Mouse (Mus musculus): ENCODE results near the gene Trp63. TPM values are rescaled to one million over a fixed set of nuclear protein-coding genes. Genes with fewer than 3 reads are reported as not detected.

The Trp63 gene
- polyA plus RNA-seq, 1 experiment from 2014 or later = 46.3 TPM

GRCm38 (mm10) chr16:25865096-25865869 is 181.7 kb downstream of the Trp63 start:
- Histone ChIP-seq H3K9me3 (ENCODE audit: control insufficient read depth, low read depth, low read length) (no peaks in the 10 kb centered on the region), H3K4me2 (replicated peaks; ENCODE audit: low read depth, low read length) (no peak overlapping the region), H3K27ac (ENCODE audit: low read length) (no peak overlapping the region), H3K27me3 (ENCODE audit: control insufficient read depth, insufficient read depth, low read length) (no peaks in the 10 kb centered on the region), H3K4me3 (ENCODE audit: low read depth, low read length) (no peak overlapping the region), H3K9ac (replicated peaks; ENCODE audit: low read depth, low read length) (no peak overlapping the region), H3K4me1 (ENCODE audit: control insufficient read depth, insufficient read depth, low read length) (no peaks in the 10 kb centered on the region), H3K36me3 (ENCODE audit: control insufficient read depth, insufficient read depth, low read length) (no peaks in the 10 kb centered on the region)
- ATAC-seq (ENCODE audit: insufficient number of reproducible peaks, insufficient read depth, low FRiP score, low read depth) = no peak
- WGBS = 62% methylated on average over 7 of the region's 7 CpGs

- no peak overlapping the region for H3K9ac ChIP-seq (replicated peaks; ENCODE audit: low read depth, low read length)
- H3K27me3 ChIP-seq (ENCODE audit: control insufficient read depth, insufficient read depth, low read length) = no peaks in the 10 kb centered on the region
- WGBS = 84% methylated on average over 1 of the region's 1 CpGs
- no peak for ATAC-seq (ENCODE audit: insufficient number of reproducible peaks, insufficient read depth, low FRiP score, low read depth)
- no peak overlapping the region for H3K4me3 ChIP-seq (ENCODE audit: low read depth, low read length)
- no peak overlapping the region for H3K4me2 ChIP-seq (replicated peaks; ENCODE audit: low read depth, low read length)
- no peak overlapping the region for H3K27ac ChIP-seq (ENCODE audit: low read length)
- no peaks in the 10 kb centered on the region for H3K36me3 ChIP-seq (ENCODE audit: control insufficient read depth, insufficient read depth, low read length)
- no peaks in the 10 kb centered on the region for H3K9me3 ChIP-seq (ENCODE audit: control insufficient read depth, low read depth, low read length)
- H3K4me1 ChIP-seq (ENCODE audit: control insufficient read depth, insufficient read depth, low read length) = no peaks in the 10 kb centered on the region
Observed at GRCm38 (mm10) chr16:25871503-25871902, 187.9 kb downstream of the Trp63 start.

- Histone ChIP-seq H3K9ac (replicated peaks; ENCODE audit: low read depth, low read length) (no peak overlapping the region), H3K9me3 (ENCODE audit: control insufficient read depth, low read depth, low read length) (no peaks in the 10 kb centered on the region), H3K4me1 (ENCODE audit: control insufficient read depth, insufficient read depth, low read length) (no peaks in the 10 kb centered on the region), H3K27me3 (ENCODE audit: control insufficient read depth, insufficient read depth, low read length) (no peaks in the 10 kb centered on the region), H3K36me3 (ENCODE audit: control insufficient read depth, insufficient read depth, low read length) (no peaks in the 10 kb centered on the region), H3K4me2 (replicated peaks; ENCODE audit: low read depth, low read length) (no peak overlapping the region), H3K4me3 (ENCODE audit: low read depth, low read length) (no peak overlapping the region), H3K27ac (ENCODE audit: low read length) (no peak overlapping the region)
- 83% methylated on average over 2 of the region's 2 CpGs for WGBS
- no peak for ATAC-seq (ENCODE audit: insufficient number of reproducible peaks, insufficient read depth, low FRiP score, low read depth)
Observed at GRCm38 (mm10) chr16:25875681-25876080, 192.1 kb downstream of the Trp63 start.

DNA sequence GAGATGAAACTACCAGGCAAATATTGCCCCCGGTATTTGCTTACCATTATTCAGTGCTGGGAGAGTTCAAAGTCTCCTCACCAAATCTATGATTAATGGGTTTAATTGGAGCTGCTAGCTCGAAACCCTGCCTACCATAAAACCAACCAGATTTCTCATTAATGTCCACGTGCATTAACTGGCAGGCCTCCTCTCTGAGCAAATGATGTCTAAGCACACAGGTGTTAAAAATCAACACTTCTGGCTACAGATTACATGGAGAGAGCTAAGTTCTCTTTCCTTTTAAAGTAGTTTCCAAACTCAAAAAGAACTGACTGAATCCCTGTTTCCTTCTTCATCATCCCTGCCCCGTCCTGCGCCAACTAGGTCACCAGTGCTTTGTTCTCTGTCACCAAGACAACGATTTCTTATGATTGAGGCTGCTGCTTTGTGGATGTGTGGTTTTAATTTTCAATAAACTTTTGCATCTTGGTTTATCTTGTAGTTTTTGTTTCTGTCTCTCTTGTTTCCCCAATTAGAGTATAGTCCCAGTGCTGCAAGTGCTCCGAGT is 193.9 kb downstream of the Trp63 start:
- Histone ChIP-seq H3K4me3 (ENCODE audit: low read depth, low read length) (no peak overlapping the region), H3K9ac (replicated peaks; ENCODE audit: low read depth, low read length) (no peak overlapping the region), H3K4me1 (ENCODE audit: control insufficient read depth, insufficient read depth, low read length) (no peaks in the 10 kb centered on the region), H3K4me2 (replicated peaks; ENCODE audit: low read depth, low read length) (no peak overlapping the region), H3K27me3 (ENCODE audit: control insufficient read depth, insufficient read depth, low read length) (no peaks in the 10 kb centered on the region), H3K27ac (ENCODE audit: low read length) (no peak overlapping the region), H3K9me3 (ENCODE audit: control insufficient read depth, low read depth, low read length) (no peaks in the 10 kb centered on the region), H3K36me3 (ENCODE audit: control insufficient read depth, insufficient read depth, low read length) (no peaks in the 10 kb centered on the region)
- ATAC-seq (ENCODE audit: insufficient number of reproducible peaks, insufficient read depth, low FRiP score, low read depth) = no peak
- 65% methylated on average over 7 of the region's 7 CpGs for WGBS

DNA sequence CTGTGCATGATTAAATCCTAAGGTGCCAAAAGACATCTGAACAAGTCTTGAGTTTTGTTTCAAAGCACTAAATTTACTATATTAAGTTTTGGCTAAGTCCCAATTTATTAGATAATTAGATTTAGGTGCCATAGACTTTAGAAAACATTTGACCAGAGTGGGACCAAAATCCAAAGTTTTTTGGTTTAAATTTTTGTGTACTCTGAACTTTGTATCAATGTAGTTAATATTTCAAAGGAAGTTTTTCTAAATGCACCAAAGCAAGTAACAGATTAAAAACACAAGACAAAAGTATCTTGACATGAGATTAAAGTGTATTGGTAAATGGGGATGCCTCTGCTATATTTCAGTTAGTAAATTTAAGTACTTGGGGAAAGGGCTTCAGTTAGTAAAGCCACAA is 194.6 kb downstream of the Trp63 start:
- no peaks in the 10 kb centered on the region for H3K27me3 ChIP-seq (ENCODE audit: control insufficient read depth, insufficient read depth, low read length)
- no peak overlapping the region for H3K4me3 ChIP-seq (ENCODE audit: low read depth, low read length)
- ATAC-seq (ENCODE audit: insufficient number of reproducible peaks, insufficient read depth, low FRiP score, low read depth) = no peak
- H3K4me2 ChIP-seq (replicated peaks; ENCODE audit: low read depth, low read length) = no peak overlapping the region
- no peak overlapping the region for H3K9ac ChIP-seq (replicated peaks; ENCODE audit: low read depth, low read length)
- H3K4me1 ChIP-seq (ENCODE audit: control insufficient read depth, insufficient read depth, low read length) = no peaks in the 10 kb centered on the region
- no peaks in the 10 kb centered on the region for H3K36me3 ChIP-seq (ENCODE audit: control insufficient read depth, insufficient read depth, low read length)
- H3K27ac ChIP-seq (ENCODE audit: low read length) = no peak overlapping the region
- H3K9me3 ChIP-seq (ENCODE audit: control insufficient read depth, low read depth, low read length) = no peaks in the 10 kb centered on the region

DNA sequence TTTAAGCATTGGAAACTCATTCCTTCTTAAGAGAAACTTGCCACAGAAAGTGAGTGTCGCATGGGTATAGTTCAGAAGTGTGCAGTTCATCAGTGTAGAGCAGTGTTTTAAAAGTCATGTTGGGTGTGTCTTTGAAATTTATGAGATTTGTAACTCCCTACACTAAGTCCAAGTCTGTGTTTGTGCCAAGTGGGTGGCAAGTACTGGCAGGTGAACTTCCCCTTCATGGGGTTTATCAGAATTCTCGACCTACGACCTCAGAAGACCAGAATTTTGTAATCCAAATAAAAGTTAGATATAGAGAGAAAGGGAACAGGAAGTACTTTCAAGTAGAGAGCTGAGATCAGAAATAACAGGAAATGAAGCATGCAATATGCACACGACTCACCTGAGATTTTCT is 215.5 kb downstream of the Trp63 start:
- Histone ChIP-seq H3K9ac (replicated peaks; ENCODE audit: low read depth, low read length) (no peak overlapping the region), H3K9me3 (ENCODE audit: control insufficient read depth, low read depth, low read length) (no peaks in the 10 kb centered on the region), H3K27me3 (ENCODE audit: control insufficient read depth, insufficient read depth, low read length) (no peaks in the 10 kb centered on the region), H3K4me2 (replicated peaks; ENCODE audit: low read depth, low read length) (no peak overlapping the region), H3K4me3 (ENCODE audit: low read depth, low read length) (no peak overlapping the region), H3K27ac (ENCODE audit: low read length) (no peak overlapping the region), H3K36me3 (ENCODE audit: control insufficient read depth, insufficient read depth, low read length) (no peaks in the 10 kb centered on the region), H3K4me1 (ENCODE audit: control insufficient read depth, insufficient read depth, low read length) (no peaks in the 10 kb centered on the region)
- WGBS = 66% methylated on average over 4 of the region's 4 CpGs
- no peak for ATAC-seq (ENCODE audit: insufficient number of reproducible peaks, insufficient read depth, low FRiP score, low read depth)

DNA sequence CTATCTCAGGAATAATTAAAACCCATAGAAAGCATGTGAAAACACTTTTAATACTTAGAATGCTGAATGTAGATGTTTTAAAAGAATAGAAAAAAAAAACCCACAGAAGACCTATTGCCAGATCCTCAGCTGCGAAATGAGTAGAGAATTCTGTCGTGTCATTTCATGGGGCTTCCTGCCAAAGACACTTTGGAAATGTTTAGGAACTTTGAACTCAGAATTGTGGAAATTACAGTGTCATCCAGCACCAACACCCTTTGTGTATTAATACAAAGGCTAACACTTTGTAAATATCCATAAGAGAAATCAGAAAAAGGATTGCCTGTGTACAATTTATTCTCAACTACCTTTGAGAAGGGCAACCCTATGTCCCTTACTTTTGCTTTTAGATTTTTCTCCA is 216.1 kb downstream of the Trp63 start:
- no peak overlapping the region for H3K27ac ChIP-seq (ENCODE audit: low read length)
- H3K9ac ChIP-seq (replicated peaks; ENCODE audit: low read depth, low read length) = no peak overlapping the region
- no peak overlapping the region for H3K4me2 ChIP-seq (replicated peaks; ENCODE audit: low read depth, low read length)
- 82% methylated on average over 2 of the region's 2 CpGs for WGBS
- no peaks in the 10 kb centered on the region for H3K36me3 ChIP-seq (ENCODE audit: control insufficient read depth, insufficient read depth, low read length)
- no peak for ATAC-seq (ENCODE audit: insufficient number of reproducible peaks, insufficient read depth, low FRiP score, low read depth)
- H3K4me1 ChIP-seq (ENCODE audit: control insufficient read depth, insufficient read depth, low read length) = no peaks in the 10 kb centered on the region
- no peak overlapping the region for H3K4me3 ChIP-seq (ENCODE audit: low read depth, low read length)
- H3K9me3 ChIP-seq (ENCODE audit: control insufficient read depth, low read depth, low read length) = no peaks in the 10 kb centered on the region
- H3K27me3 ChIP-seq (ENCODE audit: control insufficient read depth, insufficient read depth, low read length) = no peaks in the 10 kb centered on the region

DNA sequence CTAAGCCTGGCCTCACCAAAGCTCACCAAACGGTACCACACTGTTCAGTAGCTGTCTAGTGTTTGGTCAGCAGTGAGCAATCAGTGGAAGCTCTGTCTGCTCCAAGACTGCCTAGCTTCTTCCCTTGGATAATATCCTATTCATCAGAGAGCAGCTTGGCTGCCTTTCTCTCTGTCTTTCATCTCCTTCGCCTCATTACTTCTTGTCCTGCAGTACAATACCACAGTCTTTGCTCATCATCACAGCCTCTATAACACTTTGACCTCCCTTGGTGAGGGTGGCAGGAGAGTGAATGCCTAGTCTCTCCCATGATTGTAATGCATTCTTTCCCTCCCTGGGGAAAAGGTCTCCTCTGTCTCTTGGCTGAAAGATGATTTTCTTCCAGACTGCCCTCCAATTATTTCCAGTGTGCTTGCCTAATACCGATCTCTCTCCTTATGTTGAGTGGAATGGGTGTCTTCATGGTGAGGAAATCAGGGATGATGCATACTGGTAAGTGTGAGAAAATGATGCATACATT is 216.9 kb downstream of the Trp63 start:
- H3K4me3 ChIP-seq (ENCODE audit: low read depth, low read length) = no peak overlapping the region
- H3K9me3 ChIP-seq (ENCODE audit: control insufficient read depth, low read depth, low read length) = no peaks in the 10 kb centered on the region
- no peak for ATAC-seq (ENCODE audit: insufficient number of reproducible peaks, insufficient read depth, low FRiP score, low read depth)
- H3K4me2 ChIP-seq (replicated peaks; ENCODE audit: low read depth, low read length) = no peak overlapping the region
- no peaks in the 10 kb centered on the region for H3K27me3 ChIP-seq (ENCODE audit: control insufficient read depth, insufficient read depth, low read length)
- 85% methylated on average over 3 of the region's 3 CpGs for WGBS
- H3K36me3 ChIP-seq (ENCODE audit: control insufficient read depth, insufficient read depth, low read length) = no peaks in the 10 kb centered on the region
- no peak overlapping the region for H3K9ac ChIP-seq (replicated peaks; ENCODE audit: low read depth, low read length)
- H3K27ac ChIP-seq (ENCODE audit: low read length) = no peak overlapping the region
- H3K4me1 ChIP-seq (ENCODE audit: control insufficient read depth, insufficient read depth, low read length) = no peaks in the 10 kb centered on the region

Measured in stomach, embryonic 14.5 days (tissue).